Mouse (Mus musculus) cerebellum, adult 8-10 months (tissue): ENCODE measurements around the gene Znrf2.
"Not testable (repeated sequence)": the region's sequence is repeated elsewhere in the genome, so short reads cannot be mapped to it uniquely, and the experiment has no call there.

Source experiments
- DNase-seq: peaks from one replicate; pipeline ENCODE4 v3.0.0; 2022

Znrf2 gene

GRCm38 (mm10) chr6:54809531-54810313 is 7.0 kb upstream of the Znrf2 start:
- peak; percentile 53 for DNase-seq

- DNase-seq, result no peak
Observed at GRCm38 (mm10) chr6:54810314-54810646, 6.4 kb upstream of the Znrf2 start.

- peak; percentile 52 for DNase-seq
Observed at GRCm38 (mm10) chr6:54811546-54812250, 5.0 kb upstream of the Znrf2 start.

GRCm38 (mm10) chr6:54812276-54812675 is 4.4 kb upstream of the Znrf2 start:
- DNase-seq, result no peak

- no peak for DNase-seq
Observed at GRCm38 (mm10) chr6:54815428-54816130, 1.1 kb upstream of the Znrf2 start.

GRCm38 (mm10) chr6:54817266-54817767 is 601 bp downstream of the Znrf2 start:
- peak; percentile 42 for DNase-seq

GRCm38 (mm10) chr6:54818389-54818788 is 1.7 kb downstream of the Znrf2 start:
- DNase-seq, result no peak

- no peak for DNase-seq
Observed at GRCm38 (mm10) chr6:54819272-54819671, 2.6 kb downstream of the Znrf2 start.

GRCm38 (mm10) chr6:54819746-54820145 is 3.0 kb downstream of the Znrf2 start:
- DNase-seq, result no peak

- no peak for DNase-seq
Observed at GRCm38 (mm10) chr6:54822348-54822747, 5.6 kb downstream of the Znrf2 start.

GRCm38 (mm10) chr6:54824561-54824960 is 7.8 kb downstream of the Znrf2 start:
- DNase-seq, result not testable (repeated sequence)

- DNase-seq, result no peak
Observed at GRCm38 (mm10) chr6:54827481-54827880, 10.8 kb downstream of the Znrf2 start.

GRCm38 (mm10) chr6:54828274-54828673 is 11.6 kb downstream of the Znrf2 start:
- DNase-seq, result no peak

- DNase-seq, result no peak
Observed at GRCm38 (mm10) chr6:54830048-54830772, 13.5 kb downstream of the Znrf2 start.

GRCm38 (mm10) chr6:54831069-54831720 is 14.5 kb downstream of the Znrf2 start:
- no peak for DNase-seq

- DNase-seq, result no peak
Observed at GRCm38 (mm10) chr6:54833427-54833826, 16.7 kb downstream of the Znrf2 start.

- DNase-seq, result no peak
Observed at GRCm38 (mm10) chr6:54836666-54837065, 19.9 kb downstream of the Znrf2 start.

GRCm38 (mm10) chr6:54841399-54841798 is 24.7 kb downstream of the Znrf2 start:
- DNase-seq, result no peak

- no peak for DNase-seq
Observed at GRCm38 (mm10) chr6:54842041-54842440, 25.3 kb downstream of the Znrf2 start.

- no peak for DNase-seq
Observed at GRCm38 (mm10) chr6:54848546-54848945, 31.8 kb downstream of the Znrf2 start.

GRCm38 (mm10) chr6:54849179-54850156 is 32.8 kb downstream of the Znrf2 start:
- DNase-seq, result no peak
